Mouse (Mus musculus): ENCODE data around the gene Cdh23.

The Cdh23 gene

GRCm38 (mm10) chr10:60390904-60391420 is 305.3 kb downstream of the Cdh23 start:
- no peak for DNase-seq

GRCm38 (mm10) chr10:60390177-60390903 is 305.9 kb downstream of the Cdh23 start:
- no peak for DNase-seq

GRCm38 (mm10) chr10:60389447-60389865 is 306.8 kb downstream of the Cdh23 start:
- DNase-seq = no peak

GRCm38 (mm10) chr10:60388332-60388731 is 308.0 kb downstream of the Cdh23 start:
- DNase-seq = no peak

GRCm38 (mm10) chr10:60381142-60381925 is 315.0 kb downstream of the Cdh23 start:
- no peak for DNase-seq

GRCm38 (mm10) chr10:60380229-60380628 is 316.1 kb downstream of the Cdh23 start:
- no peak for DNase-seq

- no peak for DNase-seq
These were observed 316.8 kb downstream of the Cdh23 start for GRCm38 (mm10) chr10:60379419-60379957.

GRCm38 (mm10) chr10:60376704-60377103 is 319.6 kb downstream of the Cdh23 start:
- no peak for DNase-seq

GRCm38 (mm10) chr10:60373937-60374578 is 322.2 kb downstream of the Cdh23 start:
- peak; percentile 73 for DNase-seq

- DNase-seq = no peak
These were observed 322.8 kb downstream of the Cdh23 start for GRCm38 (mm10) chr10:60373543-60373936.

GRCm38 (mm10) chr10:60371596-60372386 is 324.5 kb downstream of the Cdh23 start:
- DNase-seq = no peak

GRCm38 (mm10) chr10:60370601-60371061 is 325.7 kb downstream of the Cdh23 start:
- no peak for DNase-seq

GRCm38 (mm10) chr10:60370098-60370497 is 326.2 kb downstream of the Cdh23 start:
- no peak for DNase-seq

GRCm38 (mm10) chr10:60369405-60369804 is 326.9 kb downstream of the Cdh23 start:
- DNase-seq = no peak

GRCm38 (mm10) chr10:60367904-60368303 is 328.4 kb downstream of the Cdh23 start:
- DNase-seq = no peak

- DNase-seq = no peak
These were observed 329.1 kb downstream of the Cdh23 start for GRCm38 (mm10) chr10:60367145-60367544.

- no peak for DNase-seq
These were observed 332.9 kb downstream of the Cdh23 start for GRCm38 (mm10) chr10:60363426-60363825.

GRCm38 (mm10) chr10:60362310-60362628 is 334.0 kb downstream of the Cdh23 start:
- DNase-seq = no peak

- DNase-seq = no peak
These were observed 334.5 kb downstream of the Cdh23 start for GRCm38 (mm10) chr10:60361615-60362309.

- DNase-seq = no peak
These were observed 337.5 kb downstream of the Cdh23 start for GRCm38 (mm10) chr10:60358776-60359175.

GRCm38 (mm10) chr10:60357901-60358300 is 338.4 kb downstream of the Cdh23 start:
- DNase-seq = no peak

GRCm38 (mm10) chr10:60357441-60357840 is 338.8 kb downstream of the Cdh23 start:
- DNase-seq = no peak

All from kidney, adult 11 months (tissue).